Comparison of ENCODE assay signal across 15 mouse cellular contexts in the genomic region with DNA sequence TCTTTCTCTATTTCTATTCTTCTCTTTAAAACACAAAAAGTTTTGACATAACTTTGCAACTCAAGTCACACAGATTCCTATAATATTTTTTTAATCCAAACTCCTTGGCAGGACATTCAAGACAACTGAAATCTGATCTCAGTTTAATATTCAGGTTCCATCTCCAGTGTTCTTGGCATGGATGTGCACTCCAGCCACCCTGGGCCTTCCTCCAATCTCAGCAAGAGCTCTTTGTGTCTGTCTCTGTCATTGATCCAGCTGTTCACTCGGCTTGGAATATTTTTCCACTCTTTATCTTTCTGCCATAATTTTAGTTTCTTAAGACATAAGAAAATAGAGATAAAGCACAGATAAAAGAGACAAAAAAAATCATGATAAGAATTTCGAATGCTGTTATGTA.
DNase-seq lines count a peak whose midpoint lies in the region; ATAC-seq and TF ChIP-seq lines count a peak whose summit lies in the region.
"Had no signal": no experiment of that assay in that cellular context is flagged by ENCODE, and none has a peak within 500 bp of the region (broad histone marks: within the 10 kb centered on the region; RNA-seq: fewer than 3 reads in every experiment).

No protein-coding gene starts in this region.

- H3K4me1 ChIP-seq in forebrain, embryonic 14.5 days (ENCODE audit: control insufficient read depth, insufficient read depth, low read length), result no peaks in the 10 kb centered on the region
- H3K4me1 ChIP-seq in forebrain, embryonic 11.5 days (replicated peaks; ENCODE audit: control insufficient read depth, insufficient read depth, low read length), result no peaks in the 10 kb centered on the region
- H3K4me1 ChIP-seq in lung, embryonic 14.5 days (ENCODE audit: insufficient read depth), result no peaks in the 10 kb centered on the region
- H3K4me1 ChIP-seq: forebrain, embryonic 15.5 days; limb, embryonic 12.5 days; lung, embryonic 15.5 days had no signal

- no peaks in the 10 kb centered on the region for H3K36me3 ChIP-seq in forebrain, embryonic 14.5 days (ENCODE audit: control insufficient read depth, insufficient read depth, low read length)
- no peaks in the 10 kb centered on the region for H3K36me3 ChIP-seq in forebrain, embryonic 11.5 days (ENCODE audit: control insufficient read depth, insufficient read depth, low read length)
- no peaks in the 10 kb centered on the region for H3K36me3 ChIP-seq in lung, embryonic 14.5 days (ENCODE audit: insufficient read depth)
- H3K36me3 ChIP-seq: embryonic facial prominence, embryonic 13.5 days; forebrain, embryonic 15.5 days; limb, embryonic 12.5 days; lung, embryonic 15.5 days had no signal

- WGBS in forebrain, embryonic 14.5 days, result 60% methylated on average over 2 of the region's 2 CpGs
- 76% methylated on average over 2 of the region's 2 CpGs for WGBS in forebrain, embryonic 11.5 days
- WGBS in lung, embryonic 14.5 days, result 45% methylated on average over 2 of the region's 2 CpGs

- no peak for ATAC-seq in forebrain, embryonic 14.5 days
- ATAC-seq in forebrain, embryonic 11.5 days (replicated peaks; ENCODE audit: low FRiP score), result no peak
- ATAC-seq in lung, embryonic 14.5 days (ENCODE audit: insufficient read depth), result no peak
- ATAC-seq: activated CD4-positive, CD25-positive, alpha-beta regulatory T cell, adult 4 months; forebrain, embryonic 15.5 days had no signal

- H3K27me3 ChIP-seq in forebrain, embryonic 14.5 days (replicated peaks; ENCODE audit: control insufficient read depth, insufficient read depth, low read length), result no peaks in the 10 kb centered on the region
- H3K27me3 ChIP-seq in forebrain, embryonic 11.5 days (ENCODE audit: control insufficient read depth, insufficient read depth, low read length), result no peaks in the 10 kb centered on the region
- H3K27me3 ChIP-seq in lung, embryonic 14.5 days (ENCODE audit: insufficient read depth, low read length), result no peaks in the 10 kb centered on the region
- H3K27me3 ChIP-seq: embryonic facial prominence, embryonic 13.5 days; forebrain, embryonic 15.5 days; limb, embryonic 12.5 days; lung, embryonic 15.5 days had no signal

- H3K9ac ChIP-seq in forebrain, embryonic 14.5 days (ENCODE audit: low read length), result no peak overlapping the region
- no peak overlapping the region for H3K9ac ChIP-seq in forebrain, embryonic 11.5 days (ENCODE audit: low read length)
- no peak overlapping the region for H3K9ac ChIP-seq in lung, embryonic 14.5 days
- H3K9ac ChIP-seq: embryonic facial prominence, embryonic 13.5 days; forebrain, embryonic 15.5 days; limb, embryonic 12.5 days; lung, embryonic 15.5 days had no signal

- no peak overlapping the region for H3K4me2 ChIP-seq in forebrain, embryonic 14.5 days (ENCODE audit: low read length)
- no peak overlapping the region for H3K4me2 ChIP-seq in forebrain, embryonic 11.5 days (ENCODE audit: low read depth, low read length, severe bottlenecking)
- H3K4me2 ChIP-seq in lung, embryonic 14.5 days, result no peak overlapping the region
- H3K4me2 ChIP-seq: embryonic facial prominence, embryonic 13.5 days; forebrain, embryonic 15.5 days; limb, embryonic 12.5 days; lung, embryonic 15.5 days had no signal

- H3K4me3 ChIP-seq in forebrain, embryonic 14.5 days (ENCODE audit: low read depth, low read length), result no peak overlapping the region
- H3K4me3 ChIP-seq in forebrain, embryonic 11.5 days (ENCODE audit: low read depth, low read length), result no peak overlapping the region
- no peak overlapping the region for H3K4me3 ChIP-seq in lung, embryonic 14.5 days (ENCODE audit: low read depth, low read length)
- H3K4me3 ChIP-seq: embryonic facial prominence, embryonic 13.5 days; forebrain, embryonic 15.5 days; layer of hippocampus, adult 2 months; limb, embryonic 12.5 days; lung, embryonic 15.5 days had no signal

- peak; percentile 13 for DNase-seq in forebrain, embryonic 14.5 days (ENCODE audit: low spot score)
- no peak for DNase-seq in forebrain, embryonic 11.5 days (ENCODE audit: low spot score)
- DNase-seq in lung, embryonic 14.5 days, result peak; percentile 34
- DNase-seq in lung, adult 18-20 months, result no peak
- peak; percentile 27 for DNase-seq in cerebellum, adult 9-10 months
- DNase-seq in lung, postnatal 25 days (ENCODE audit: low spot score), result peak; percentile 0
- no peak for DNase-seq in heart, adult 8-10 months (ENCODE audit: low spot score)
- no peak for DNase-seq in spleen, adult 12 weeks (ENCODE audit: low spot score)
- DNase-seq: heart, postnatal 10 days had no signal

- TF ChIP-seq CTCF in lung, embryonic 14.5 days (IDR thresholded peaks at IDR 0.05; ENCODE audit: low read depth), result no peak

- no peaks in the 10 kb centered on the region for H3K9me3 ChIP-seq in forebrain, embryonic 14.5 days (replicated peaks; ENCODE audit: control insufficient read depth, low read length)
- no peaks in the 10 kb centered on the region for H3K9me3 ChIP-seq in forebrain, embryonic 11.5 days (ENCODE audit: control insufficient read depth, low read length)
- H3K9me3 ChIP-seq in lung, embryonic 14.5 days (ENCODE audit: low read depth, low read length), result no peaks in the 10 kb centered on the region
- H3K9me3 ChIP-seq: embryonic facial prominence, embryonic 13.5 days; forebrain, embryonic 15.5 days; limb, embryonic 12.5 days; lung, embryonic 15.5 days had no signal

- no peak overlapping the region for H3K27ac ChIP-seq in forebrain, embryonic 14.5 days (ENCODE audit: low read depth, low read length)
- no peak overlapping the region for H3K27ac ChIP-seq in forebrain, embryonic 11.5 days (ENCODE audit: low read depth, low read length)
- H3K27ac ChIP-seq in lung, embryonic 14.5 days (ENCODE audit: low read depth), result no peak overlapping the region
- H3K27ac ChIP-seq: embryonic facial prominence, embryonic 13.5 days; forebrain, embryonic 15.5 days; layer of hippocampus, adult 2 months; limb, embryonic 12.5 days; lung, embryonic 15.5 days had no signal

Comparison
In these comparisons a context has a peak if more than half of its experiments do, and no peak if none do; other contexts are left out.
1. DNase-seq: peak in forebrain, embryonic 14.5 days (single experiment), lung, embryonic 14.5 days (single experiment), cerebellum, adult 9-10 months (single experiment) and lung, postnatal 25 days (single experiment); none in forebrain, embryonic 11.5 days (single experiment), lung, adult 18-20 months (0 of 2), heart, adult 8-10 months (single experiment) and spleen, adult 12 weeks (single experiment).